Mouse (Mus musculus) CD4-positive, CD25-positive, alpha-beta regulatory T cell, adult 4 months (primary cell): Measurements from ENCODE around the gene Psg22. TPM values are rescaled to one million over a fixed set of nuclear protein-coding genes. Genes with fewer than 3 reads are reported as not detected.
"Not testable (repeated sequence)": the region's sequence is repeated elsewhere in the genome, so short reads cannot be mapped to it uniquely, and the experiment has no call there.

Experiments used
- ATAC-seq: one replicate; pipeline ENCODE4 v1.8.0; 2017
- polyA plus RNA-seq, 2 experiments: library from polyadenylated mRNA; unstranded; fragments of 100-300 nt; shearing (Covaris generic); gene quantifications; one replicate each; pipeline ENCODE4 v1.2.1; 2017

Psg22 gene
- not detected for polyA plus RNA-seq

GRCm38 (mm10) chr7:18717790-18718189 lies at the start of gene Psg22:
Psg22 (plus strand) TSS chr7:18718090.
- no peak for ATAC-seq

GRCm38 (mm10) chr7:18679772-18680171 lies 38.1 kb upstream of the Psg22 start:
- no peak for ATAC-seq

GRCm38 (mm10) chr7:18685586-18685985 lies 32.3 kb upstream of the Psg22 start:
- no peak for ATAC-seq

- no peak for ATAC-seq
Measured at GRCm38 (mm10) chr7:18686085-18686484, 31.8 kb upstream of the Psg22 start, which contains the start of gene Psg20. Psg20 (minus strand) TSS chr7:18686185.

GRCm38 (mm10) chr7:18710331-18710730 lies 7.6 kb upstream of the Psg22 start:
- not testable (repeated sequence) for ATAC-seq

- no peak for ATAC-seq
Measured at GRCm38 (mm10) chr7:18710846-18711245, 7.0 kb upstream of the Psg22 start.

GRCm38 (mm10) chr7:18715546-18715945 lies 2.3 kb upstream of the Psg22 start:
- no peak for ATAC-seq

GRCm38 (mm10) chr7:18724001-18724400 lies 6.1 kb downstream of the Psg22 start:
- no peak for ATAC-seq

GRCm38 (mm10) chr7:18725931-18726330 lies 8.0 kb downstream of the Psg22 start:
- ATAC-seq: not testable (repeated sequence)

- no peak for ATAC-seq
Measured at GRCm38 (mm10) chr7:18728391-18728790, 10.5 kb downstream of the Psg22 start.

- ATAC-seq: no peak
Measured at GRCm38 (mm10) chr7:18733111-18733510, 15.2 kb downstream of the Psg22 start.

GRCm38 (mm10) chr7:18734451-18734850 lies 16.6 kb downstream of the Psg22 start:
- no peak for ATAC-seq

GRCm38 (mm10) chr7:18746189-18746860 lies 28.4 kb downstream of the Psg22 start:
- ATAC-seq: no peak

- not testable (repeated sequence) for ATAC-seq
Measured at GRCm38 (mm10) chr7:18747420-18747819, 29.5 kb downstream of the Psg22 start.

- ATAC-seq: no peak
Measured at GRCm38 (mm10) chr7:18748994-18749895, 31.4 kb downstream of the Psg22 start.

GRCm38 (mm10) chr7:18749896-18750477 lies 32.1 kb downstream of the Psg22 start:
- peak; percentile 75 for ATAC-seq

GRCm38 (mm10) chr7:18760152-18760551 lies 42.3 kb downstream of the Psg22 start:
- not testable (repeated sequence) for ATAC-seq

- ATAC-seq: not testable (repeated sequence)
Measured at GRCm38 (mm10) chr7:18762885-18763284, 45.0 kb downstream of the Psg22 start.

Other genes starting within 250 kb of the Psg22 start
- not detected for gene Psg26, start 233.9 kb upstream of the Psg22 start, polyA plus RNA-seq
- not detected for gene Psg25, start 185.8 kb upstream of the Psg22 start, polyA plus RNA-seq
- gene Psg27, start 150.8 kb upstream of the Psg22 start, polyA plus RNA-seq: not detected
- not detected for gene Psg23, start 101.6 kb upstream of the Psg22 start, polyA plus RNA-seq
- gene Psg21, start 61.4 kb upstream of the Psg22 start, polyA plus RNA-seq: not detected
- gene Psg20, start 31.9 kb upstream of the Psg22 start, polyA plus RNA-seq: not detected
- gene Psg19, start 80.4 kb downstream of the Psg22 start, polyA plus RNA-seq: not detected
- gene Psg17, start 103.5 kb downstream of the Psg22 start, polyA plus RNA-seq: not detected
- under 1 TPM in 1 of 2 experiments, not detected in 1; 0.22 TPM for gene Mill2, start 121.9 kb downstream of the Psg22 start, polyA plus RNA-seq
- gene Pglyrp1, start 153.2 kb downstream of the Psg22 start, polyA plus RNA-seq: 100 to 1,000 TPM; 246 to 259 TPM
- gene Ccdc61, start 192.3 kb downstream of the Psg22 start, polyA plus RNA-seq: 1 to 10 TPM; 7.6 to 8.9 TPM
- not detected for gene Nova2, start 207.8 kb downstream of the Psg22 start, polyA plus RNA-seq